Mouse (Mus musculus) megakaryocyte, embryonic 14.5 days (primary cell): ENCODE data around the gene Gm20683.

Experiments
- FLI1 ChIP-seq: IDR thresholded peaks from 2 replicates; pipeline ENCODE4 v1.6.1; 2012; ENCODE audit warnings: low read length, inconsistent platforms, mixed read lengths
- GATA1 ChIP-seq: IDR thresholded peaks from 3 replicates; pipeline ENCODE4 v1.6.1; 2012; ENCODE audit warnings: mixed read lengths, low read length, inconsistent platforms, borderline replicate concordance

GRCm38 (mm10) chr17:25823452-25823851, 18.1 kb downstream of the Gm20683 start, which contains the start of gene Wdr24:
- TF ChIP-seq GATA1 (no peak), FLI1 (peak; percentile 93)
